Mouse (Mus musculus): ENCODE measurements around the gene Fads3. TPM values are rescaled to one million over a fixed set of nuclear protein-coding genes. Genes with fewer than 3 reads are reported as not detected.
A peak's percentile ranks its signal among the peaks of the same experiment; 100 is the strongest.

The Fads3 gene
- total RNA-seq (2021), result 10 to 100 TPM; 37.8 to 39.8 TPM

- intact Hi-C loops (cut with DNase I), result loop anchor here (5.0 kb wide), 1 partner anchor 141 kb away; the partner anchor contains the start of gene Fads1
These were observed at the start of gene Fads3 for GRCm38 (mm10) chr19:10041388-10042148. Gene Fads3, plus strand, starts transcription at chr19:10041569.

GRCm38 (mm10) chr19:9992011-9992958, 49.1 kb upstream of the Fads3 start:
- DNase-seq, result no peak
- intact Hi-C loops (cut with DNase I), result no loop called here

More at GRCm38 (mm10) chr19:10041388-10042148, at the start of gene Fads3:
- peak; percentile 84 to 88 for DNase-seq

- intact Hi-C loops (cut with DNase I), result no loop called here
- DNase-seq, result peak; percentile 90 to 92
These were observed 48.2 kb upstream of the Fads3 start for GRCm38 (mm10) chr19:9993036-9993656.

DNA sequence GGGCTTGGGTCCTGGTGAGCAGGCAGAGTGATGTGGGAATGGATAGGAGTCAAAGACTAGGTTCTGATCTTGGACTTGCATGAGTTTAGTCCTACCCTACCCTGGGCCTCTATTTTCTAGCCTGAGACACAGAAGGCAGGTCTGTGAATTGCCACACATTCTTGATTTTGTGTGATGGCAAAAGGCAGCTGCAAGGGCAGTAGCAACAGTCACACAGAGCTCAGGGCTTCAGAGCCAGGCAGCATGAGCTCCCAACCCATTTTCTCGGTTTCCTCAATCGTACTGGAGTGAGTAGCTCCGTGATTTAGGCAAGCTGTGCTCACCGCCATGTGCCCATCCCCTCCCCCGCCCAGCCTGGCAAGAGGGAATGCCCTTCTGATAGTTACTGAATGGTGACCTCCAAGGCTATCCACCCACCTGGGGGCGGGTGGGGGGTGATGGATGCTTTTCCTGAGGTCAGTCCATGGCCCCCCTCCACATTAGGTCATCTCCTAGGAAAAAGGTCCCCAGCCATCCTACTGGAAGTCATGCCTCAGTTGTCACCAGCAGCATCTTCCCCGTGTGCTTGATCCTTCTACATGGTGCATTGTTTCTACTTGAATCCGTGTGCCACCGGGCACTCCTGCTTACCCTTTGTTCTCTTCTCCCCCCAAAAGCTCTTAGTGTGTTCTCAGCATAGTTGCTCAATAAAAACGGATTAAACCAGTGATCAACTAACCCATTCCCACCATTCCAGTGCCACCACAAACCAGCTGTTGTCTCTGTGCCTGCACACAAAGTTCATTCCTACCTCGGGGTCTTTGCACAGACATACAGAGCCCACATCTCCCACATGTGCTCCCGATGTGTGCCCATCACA, 43.9 kb upstream of the Fads3 start:
- intact Hi-C loops (cut with DNase I), result no loop called here
- no peak for DNase-seq

DNA sequence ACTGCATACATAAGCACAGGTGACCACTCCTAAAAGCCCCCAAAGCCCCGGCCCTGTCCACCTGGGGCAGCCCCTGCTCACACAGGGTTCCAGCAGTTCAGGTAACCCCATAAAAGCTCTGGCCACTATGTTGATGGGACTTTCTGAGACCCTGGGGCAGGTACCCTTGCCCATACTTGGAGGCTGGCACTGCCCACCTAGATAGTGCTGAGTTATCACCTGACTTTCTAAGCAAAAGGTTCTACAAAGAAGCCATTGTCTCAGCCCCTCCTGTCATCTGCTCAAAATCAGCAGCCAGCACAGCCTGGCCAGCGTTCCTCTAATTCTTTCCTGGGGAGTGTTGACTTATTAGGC, 43.3 kb upstream of the Fads3 start:
- no peak for DNase-seq

GRCm38 (mm10) chr19:9998736-9999486, 42.5 kb upstream of the Fads3 start:
- no peak for DNase-seq
- intact Hi-C loops (cut with DNase I), result no loop called here

More for the DNA sequence above, 43.3 kb upstream of the Fads3 start:
- intact Hi-C loops (cut with DNase I), result no loop called here

- DNase-seq, result no peak
- intact Hi-C loops (cut with DNase I), result loop anchor here (1.0 to 5.0 kb wide), 3 partner anchors 34 to 198 kb away; partner anchors contain the start of gene Fads2
These were observed 41.0 kb upstream of the Fads3 start for GRCm38 (mm10) chr19:10000330-10000729.

- DNase-seq, result no peak
- intact Hi-C loops (cut with DNase I), result loop anchor here (2.0 to 5.0 kb wide), 2 partner anchors 101 to 197 kb away; partner anchors contain the start of gene Fads2
These were observed 40.0 kb upstream of the Fads3 start, which contains the start of the genes Best1 and Rab3il1 for GRCm38 (mm10) chr19:10001206-10001969. Gene Best1, minus strand, starts transcription at chr19:10001633. Gene Rab3il1, plus strand, starts transcription at chr19:10001669.

- DNase-seq, result no peak
- intact Hi-C loops (cut with DNase I), result loop anchor here (5.0 kb wide), 1 partner anchor 99 kb away; the partner anchor contains the start of gene Fads2
These were observed 37.7 kb upstream of the Fads3 start for GRCm38 (mm10) chr19:10003696-10004095.

DNA sequence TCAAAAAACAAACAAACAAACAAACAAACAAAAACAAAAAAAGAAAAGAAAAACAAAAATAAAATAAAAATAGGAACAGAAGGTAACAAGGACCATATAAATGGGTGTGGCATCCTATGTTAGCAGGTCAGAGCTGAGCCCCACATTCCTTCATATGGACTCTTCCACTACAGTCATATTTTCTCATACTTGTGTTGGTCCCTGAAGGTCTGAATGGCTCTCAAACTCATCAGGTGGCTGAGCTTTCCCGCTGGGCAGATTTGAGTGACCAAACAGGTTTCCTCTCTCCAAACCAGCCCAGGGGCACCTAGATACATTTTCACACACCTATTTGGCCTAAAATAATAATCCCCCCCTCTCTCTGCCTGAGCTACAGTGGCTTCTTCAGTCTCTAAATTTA, 30.0 kb upstream of the Fads3 start:
- DNase-seq, result no peak
- intact Hi-C loops (cut with DNase I), result no loop called here

DNA sequence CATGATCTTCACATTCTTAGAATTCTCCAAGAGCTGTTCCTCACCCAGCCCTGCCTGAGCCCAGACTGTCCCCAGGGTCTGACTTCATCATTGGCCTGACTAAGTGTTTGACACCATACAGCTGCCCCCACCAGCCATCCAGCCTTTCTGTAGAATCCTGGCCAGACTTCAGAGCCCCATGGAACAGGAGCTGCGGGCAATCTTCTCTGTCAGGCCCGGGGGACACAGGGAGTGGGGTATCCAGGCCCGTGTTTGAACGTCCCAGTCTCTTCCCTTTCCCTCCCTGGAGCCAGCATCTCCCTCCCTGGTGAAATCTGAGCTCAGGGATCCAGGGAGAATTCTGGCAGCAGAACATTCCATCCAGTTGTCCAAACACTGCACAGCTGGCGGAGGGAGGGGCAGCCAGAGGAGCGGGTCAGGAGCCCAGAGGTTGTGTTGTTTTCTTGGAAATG, 28.5 kb upstream of the Fads3 start:
- DNase-seq, result peak; percentile 70 to 76
- intact Hi-C loops (cut with DNase I), result no loop called here

DNA sequence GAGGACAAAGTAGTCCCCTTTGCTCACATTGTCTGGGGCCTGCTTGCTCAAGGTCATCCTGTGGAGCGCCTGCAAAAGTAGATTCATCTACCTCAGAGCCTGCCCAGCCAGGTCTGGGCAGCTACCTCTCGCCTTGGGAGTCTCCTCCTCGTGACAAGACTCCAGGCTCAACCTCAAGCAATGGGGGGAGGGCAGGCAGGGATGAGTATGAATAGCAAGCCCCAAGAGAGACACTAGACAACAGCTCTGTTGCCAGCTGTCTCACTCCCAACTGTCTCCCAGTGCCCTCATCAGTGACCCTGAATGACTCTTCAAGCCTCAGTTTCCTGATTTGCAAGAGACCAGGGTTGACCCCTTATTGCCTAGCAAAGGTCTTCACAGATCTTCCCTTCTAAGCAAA, 28.0 kb upstream of the Fads3 start:
- intact Hi-C loops (cut with DNase I), result no loop called here
- DNase-seq, result peak in 1 of 2 experiments; percentile 57

- peak; percentile 58 to 62 for DNase-seq
- intact Hi-C loops (cut with DNase I), result no loop called here
These were observed 27.5 kb upstream of the Fads3 start for GRCm38 (mm10) chr19:10013913-10014312.

- DNase-seq, result no peak
- intact Hi-C loops (cut with DNase I), result no loop called here
These were observed 26.5 kb upstream of the Fads3 start for GRCm38 (mm10) chr19:10014824-10015223.

- intact Hi-C loops (cut with DNase I), result no loop called here
- DNase-seq, result no peak
These were observed 25.9 kb upstream of the Fads3 start for GRCm38 (mm10) chr19:10015442-10015841.

DNA sequence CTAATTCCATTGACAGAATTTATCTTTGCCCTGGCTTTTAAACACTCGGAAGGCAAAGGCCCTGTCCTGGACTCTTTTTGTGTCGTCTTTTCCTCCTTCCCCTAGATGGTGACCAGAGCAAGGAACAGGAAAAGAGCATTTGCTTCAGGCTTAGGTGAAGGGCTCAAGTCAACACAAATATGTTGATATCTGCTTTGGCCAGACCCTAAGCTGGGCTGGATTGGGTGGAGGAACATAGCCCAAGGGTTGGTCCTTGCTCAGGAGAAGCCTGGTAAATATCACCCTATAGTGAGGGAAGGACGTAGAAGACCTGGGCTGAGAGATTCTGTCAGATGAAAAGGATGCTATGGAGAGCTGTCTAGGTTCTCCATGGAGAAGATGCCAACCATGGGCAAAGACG, 25.2 kb upstream of the Fads3 start:
- no peak for DNase-seq
- intact Hi-C loops (cut with DNase I), result no loop called here

GRCm38 (mm10) chr19:10017637-10018526, 23.5 kb upstream of the Fads3 start:
- intact Hi-C loops (cut with DNase I), result no loop called here
- peak; percentile 94 to 95 for DNase-seq

All from heart, postnatal 36 days (tissue).